Mouse (Mus musculus): ENCODE measurements around the gene Gng13. TPM values are rescaled to one million over a fixed set of nuclear protein-coding genes. Genes with fewer than 3 reads are reported as not detected.

Gng13 gene
- polyA plus RNA-seq (2015; fragmentation: Nextera tagmentation; extraction: Ambion mirVana): 0.25 and 0.51 TPM in 2 replicates

- peak; percentile 42 for ATAC-seq (ENCODE audit: low read depth)
Measured at GRCm38 (mm10) chr17:25716711-25717637, at the start of gene Gng13. Gene Gng13 (plus strand): TSS chr17:25717171.

GRCm38 (mm10) chr17:25668481-25669055 is 48.4 kb upstream of the Gng13 start:
- no peaks in the 10 kb centered on the region for H3K9me3 ChIP-seq (replicated peaks)
- WGBS (ENCODE audit: insufficient replicate concordance): 65% methylated on average over 7 of the region's 7 CpGs
- no peaks in the 10 kb centered on the region for H3K36me3 ChIP-seq
- no peak overlapping the region for H3K9ac ChIP-seq
- no peak overlapping the region for H3K27ac ChIP-seq
- no peak for ATAC-seq (ENCODE audit: low read depth)
- DNase-seq: no peak
- 0 out of 2 replicates have a peak, but pooled peaks cover 3% of the 10 kb centered on the region for H3K27me3 ChIP-seq
- H3K4me2 ChIP-seq: no peak overlapping the region
- no peak overlapping the region for H3K4me3 ChIP-seq (replicated peaks)
- no peaks in the 10 kb centered on the region for H3K4me1 ChIP-seq (replicated peaks)

More at GRCm38 (mm10) chr17:25716711-25717637, at the start of gene Gng13:
- DNase-seq: no peak
- peak within 1 kb of the TSS; percentile 36 for H3K4me3 ChIP-seq (replicated peaks)
- peak within 1 kb of the TSS; percentile 63 for H3K4me2 ChIP-seq
- H3K9me3 ChIP-seq (replicated peaks): no peaks in the 10 kb centered on the region
- no peak within 1 kb of the TSS for H3K27ac ChIP-seq
- peak within 1 kb of the TSS; percentile 23; the same call in 1 of the 2 replicates for H3K9ac ChIP-seq
- peaks cover 36% of the 10 kb centered on the region for H3K36me3 ChIP-seq
- 3% methylated on average over 45 of the region's 45 CpGs for WGBS (ENCODE audit: insufficient replicate concordance)
- H3K4me1 ChIP-seq (replicated peaks): peaks cover 26% of the 10 kb centered on the region
- H3K27me3 ChIP-seq: peaks cover 42% of the 10 kb centered on the region

- H3K4me2 ChIP-seq: no peak overlapping the region
- H3K36me3 ChIP-seq: no peaks in the 10 kb centered on the region
- H3K9ac ChIP-seq: no peak overlapping the region
- peaks cover 3% of the 10 kb centered on the region; the same call in 1 of the 2 replicates for H3K9me3 ChIP-seq (replicated peaks)
- H3K4me1 ChIP-seq (replicated peaks): no peaks in the 10 kb centered on the region
- 0 out of 2 replicates have a peak, but pooled peaks cover 3% of the 10 kb centered on the region for H3K27me3 ChIP-seq
- DNase-seq (no peak), ATAC-seq (ENCODE audit: low read depth) (no peak)
- no peak overlapping the region for H3K4me3 ChIP-seq (replicated peaks)
- no peak overlapping the region for H3K27ac ChIP-seq
Measured at GRCm38 (mm10) chr17:25672982-25673381, 44.0 kb upstream of the Gng13 start.

- H3K36me3 ChIP-seq: no peaks in the 10 kb centered on the region
- peaks cover 3% of the 10 kb centered on the region; the same call in 1 of the 2 replicates for H3K9me3 ChIP-seq (replicated peaks)
- H3K27ac ChIP-seq: no peak overlapping the region
- no peak overlapping the region for H3K4me3 ChIP-seq (replicated peaks)
- no peak overlapping the region for H3K9ac ChIP-seq
- WGBS (ENCODE audit: insufficient replicate concordance): 50% methylated on average over 6 of the region's 6 CpGs
- H3K4me1 ChIP-seq (replicated peaks): no peaks in the 10 kb centered on the region
- ATAC-seq (ENCODE audit: low read depth) (no peak), DNase-seq (no peak)
- peaks cover 7% of the 10 kb centered on the region; the same call in 1 of the 2 replicates for H3K27me3 ChIP-seq
- no peak overlapping the region for H3K4me2 ChIP-seq
Measured at GRCm38 (mm10) chr17:25677969-25678368, 39.0 kb upstream of the Gng13 start.

GRCm38 (mm10) chr17:25679818-25680217 is 37.2 kb upstream of the Gng13 start:
- no peak overlapping the region for H3K9ac ChIP-seq
- no peaks in the 10 kb centered on the region for H3K4me1 ChIP-seq (replicated peaks)
- H3K36me3 ChIP-seq: no peaks in the 10 kb centered on the region
- WGBS (ENCODE audit: insufficient replicate concordance): 13% methylated on average over 5 of the region's 5 CpGs
- peaks cover 3% of the 10 kb centered on the region; the same call in 1 of the 2 replicates for H3K9me3 ChIP-seq (replicated peaks)
- H3K27me3 ChIP-seq: peaks cover 7% of the 10 kb centered on the region; the same call in 1 of the 2 replicates
- no peak overlapping the region for H3K4me2 ChIP-seq
- no peak for ATAC-seq (ENCODE audit: low read depth)
- H3K4me3 ChIP-seq (replicated peaks): no peak overlapping the region
- H3K27ac ChIP-seq: no peak overlapping the region
- DNase-seq: no peak

GRCm38 (mm10) chr17:25681636-25682035 is 35.3 kb upstream of the Gng13 start:
- H3K9me3 ChIP-seq (replicated peaks): no peaks in the 10 kb centered on the region
- no peaks in the 10 kb centered on the region for H3K4me1 ChIP-seq (replicated peaks)
- H3K4me3 ChIP-seq (replicated peaks): no peak overlapping the region
- DNase-seq (no peak), ATAC-seq (ENCODE audit: low read depth) (no peak)
- WGBS (ENCODE audit: insufficient replicate concordance): 52% methylated on average over 4 of the region's 4 CpGs
- no peak overlapping the region for H3K9ac ChIP-seq
- no peak overlapping the region for H3K4me2 ChIP-seq
- H3K27me3 ChIP-seq: peaks cover 16% of the 10 kb centered on the region; the same call in 1 of the 2 replicates
- H3K36me3 ChIP-seq: no peaks in the 10 kb centered on the region
- H3K27ac ChIP-seq: no peak overlapping the region

GRCm38 (mm10) chr17:25686323-25686722 is 30.6 kb upstream of the Gng13 start:
- Histone ChIP-seq H3K9me3 (replicated peaks) (no peaks in the 10 kb centered on the region), H3K27me3 (peaks cover 17% of the 10 kb centered on the region), H3K4me3 (replicated peaks) (no peak overlapping the region), H3K9ac (no peak overlapping the region), H3K4me1 (replicated peaks) (no peaks in the 10 kb centered on the region), H3K36me3 (no peaks in the 10 kb centered on the region), H3K4me2 (no peak overlapping the region), H3K27ac (no peak overlapping the region)
- ATAC-seq (ENCODE audit: low read depth): no peak
- no peak for DNase-seq
- WGBS (ENCODE audit: insufficient replicate concordance): 24% methylated on average over 7 of the region's 7 CpGs

- no peak for ATAC-seq (ENCODE audit: low read depth)
- H3K4me1 ChIP-seq (replicated peaks): no peaks in the 10 kb centered on the region
- no peak overlapping the region for H3K4me2 ChIP-seq
- DNase-seq: no peak
- H3K9ac ChIP-seq: no peak overlapping the region
- 64% methylated on average over 4 of the region's 4 CpGs for WGBS (ENCODE audit: insufficient replicate concordance)
- H3K27me3 ChIP-seq: peaks cover 17% of the 10 kb centered on the region
- H3K36me3 ChIP-seq: no peaks in the 10 kb centered on the region
- H3K9me3 ChIP-seq (replicated peaks): no peaks in the 10 kb centered on the region
- H3K4me3 ChIP-seq (replicated peaks): no peak overlapping the region
- no peak overlapping the region for H3K27ac ChIP-seq
Measured at GRCm38 (mm10) chr17:25688922-25689321, 28.0 kb upstream of the Gng13 start.

- no peak for ATAC-seq (ENCODE audit: low read depth)
- WGBS (ENCODE audit: insufficient replicate concordance): 45% methylated on average over 1 of the region's 1 CpGs
- no peaks in the 10 kb centered on the region for H3K4me1 ChIP-seq (replicated peaks)
- H3K4me2 ChIP-seq: no peak overlapping the region
- H3K27ac ChIP-seq: no peak overlapping the region
- H3K36me3 ChIP-seq: no peaks in the 10 kb centered on the region
- no peaks in the 10 kb centered on the region for H3K27me3 ChIP-seq
- H3K4me3 ChIP-seq (replicated peaks): no peak overlapping the region
- no peak overlapping the region for H3K9ac ChIP-seq
- DNase-seq: no peak
- H3K9me3 ChIP-seq (replicated peaks): no peaks in the 10 kb centered on the region
Measured at GRCm38 (mm10) chr17:25696263-25696662, 20.7 kb upstream of the Gng13 start.

GRCm38 (mm10) chr17:25698446-25698845 is 18.5 kb upstream of the Gng13 start:
- no peaks in the 10 kb centered on the region for H3K9me3 ChIP-seq (replicated peaks)

GRCm38 (mm10) chr17:25700863-25701496 is 16.0 kb upstream of the Gng13 start:
- Histone ChIP-seq H3K4me2 (no peak overlapping the region), H3K9ac (no peak overlapping the region), H3K4me1 (replicated peaks) (no peaks in the 10 kb centered on the region), H3K27ac (no peak overlapping the region), H3K4me3 (replicated peaks) (no peak overlapping the region), H3K27me3 (no peaks in the 10 kb centered on the region), H3K9me3 (replicated peaks) (no peaks in the 10 kb centered on the region), H3K36me3 (no peaks in the 10 kb centered on the region)
- WGBS (ENCODE audit: insufficient replicate concordance): 49% methylated on average over 9 of the region's 9 CpGs
- ATAC-seq (ENCODE audit: low read depth) (no peak), DNase-seq (no peak)

More at GRCm38 (mm10) chr17:25698446-25698845, 18.5 kb upstream of the Gng13 start:
- H3K4me2 ChIP-seq: no peak overlapping the region
- no peak overlapping the region for H3K9ac ChIP-seq
- DNase-seq (peak; percentile 29), ATAC-seq (ENCODE audit: low read depth) (no peak)
- H3K27me3 ChIP-seq: no peaks in the 10 kb centered on the region
- H3K4me3 ChIP-seq (replicated peaks): no peak overlapping the region
- 15% methylated on average over 7 of the region's 7 CpGs for whole genome bisulfite sequencing (ENCODE audit: insufficient replicate concordance)
- H3K27ac ChIP-seq: no peak overlapping the region
- H3K36me3 ChIP-seq: no peaks in the 10 kb centered on the region
- no peaks in the 10 kb centered on the region for H3K4me1 ChIP-seq (replicated peaks)
